Mouse (Mus musculus) C2C12 (cell line): Measurements from ENCODE around the gene Gda. TPM values are rescaled to one million over a fixed set of nuclear protein-coding genes. Genes with fewer than 3 reads are reported as not detected.

ENCODE experiments used
- H3K27me3 ChIP-seq: one replicate; pipeline ENCODE4 v1.6.1; 2011; ENCODE audit not compliant: control insufficient read depth, insufficient read depth, insufficient read length
- H3K36me3 ChIP-seq: one replicate; pipeline ENCODE4 v1.6.1; 2011; ENCODE audit not compliant: control insufficient read depth, insufficient read depth
- H3K4me3 ChIP-seq: one replicate; pipeline ENCODE4 v1.5.1; 2011; ENCODE audit warnings: mild to moderate bottlenecking, control low read depth; ENCODE audit not compliant: poor library complexity, insufficient read depth, severe bottlenecking
- H3K79me2 ChIP-seq: one replicate; pipeline ENCODE4 v1.6.1; 2011; ENCODE audit not compliant: control insufficient read depth, insufficient read depth
- H3K79me3 ChIP-seq: one replicate; pipeline ENCODE4 v1.6.1; 2011; ENCODE audit warnings: low read depth, control low read depth
- H3ac ChIP-seq: one replicate; pipeline ENCODE3; 2011; ENCODE audit warnings: low read depth; ENCODE audit not compliant: control insufficient read depth, insufficient read length
- CEBPB ChIP-seq: IDR thresholded peaks from one replicate; pipeline ENCODE4 v1.6.1; 2011; ENCODE audit warnings: low read depth, mild to moderate bottlenecking, control low read depth, moderate library complexity
- CTCF ChIP-seq: IDR thresholded peaks from one replicate; pipeline ENCODE4 v1.5.1; 2011; ENCODE audit not compliant: control insufficient read depth, insufficient read depth, insufficient read length
- FOSL1 ChIP-seq: IDR thresholded peaks from one replicate; pipeline ENCODE4 v1.8.0; 2011; ENCODE audit warnings: mild to moderate bottlenecking, low read length; ENCODE audit not compliant: poor library complexity, insufficient read depth, severe bottlenecking
- MAX ChIP-seq: IDR thresholded peaks from one replicate; pipeline ENCODE4 v1.6.1; 2011; ENCODE audit warnings: mild to moderate bottlenecking, control low read depth
- MYOD1 ChIP-seq: IDR thresholded peaks from one replicate; pipeline ENCODE4 v1.6.1; 2011; ENCODE audit warnings: low read depth; ENCODE audit not compliant: control insufficient read depth, insufficient read length
- MYOG ChIP-seq: IDR thresholded peaks from one replicate; pipeline ENCODE4 v1.6.1; 2011; ENCODE audit not compliant: control insufficient read depth, insufficient read length; ENCODE audit errors: extremely low read depth
- USF1 ChIP-seq: IDR thresholded peaks from one replicate; pipeline ENCODE4 v1.6.1; 2011; ENCODE audit warnings: low read depth, mild to moderate bottlenecking, control low read depth, moderate library complexity
- polyA plus RNA-seq: library from polyadenylated mRNA; unstranded; fragments of >200 nt; fragmentation: generic; extraction: Trizol; gene quantifications from one replicate; pipeline ENCODE4 v1.2.1, GENCODE M21; 2012; ENCODE audit warnings: missing spikeins

The Gda gene
- polyA plus RNA-seq, 1 experiment: 0.14 TPM

- Histone ChIP-seq H3K4me3 (no peak overlapping the region), H3K79me2 (no peaks in the 10 kb centered on the region), H3K79me3 (no peaks in the 10 kb centered on the region), H3ac (no peak overlapping the region), H3K36me3 (no peaks in the 10 kb centered on the region), H3K27me3 (no peaks in the 10 kb centered on the region)
- TF ChIP-seq MYOD1 (no peak), USF1 (no peak), MAX (no peak), MYOG (no peak), CEBPB (no peak), FOSL1 (no peak), CTCF (no peak)
Measured at GRCm38 (mm10) chr19:21390904-21391303, 82.3 kb downstream of the Gda start.

- no peaks in the 10 kb centered on the region for H3K27me3 ChIP-seq
- no peak overlapping the region for H3ac ChIP-seq
- H3K4me3 ChIP-seq: no peak overlapping the region
- H3K36me3 ChIP-seq: no peaks in the 10 kb centered on the region
- no peaks in the 10 kb centered on the region for H3K79me3 ChIP-seq
- H3K79me2 ChIP-seq: no peaks in the 10 kb centered on the region
- TF ChIP-seq CEBPB (no peak), MYOG (no peak), CTCF (no peak), MYOD1 (no peak)
Measured at GRCm38 (mm10) chr19:21386842-21387241, 86.4 kb downstream of the Gda start.

GRCm38 (mm10) chr19:21384231-21384630, 89.0 kb downstream of the Gda start:
- Histone ChIP-seq H3K79me2 (no peaks in the 10 kb centered on the region), H3K79me3 (no peaks in the 10 kb centered on the region), H3K4me3 (no peak overlapping the region), H3K36me3 (no peaks in the 10 kb centered on the region), H3K27me3 (no peaks in the 10 kb centered on the region), H3ac (no peak overlapping the region)
- TF ChIP-seq CEBPB (no peak), FOSL1 (no peak)

- Histone ChIP-seq H3ac (no peak overlapping the region), H3K4me3 (no peak overlapping the region), H3K36me3 (no peaks in the 10 kb centered on the region), H3K79me2 (no peaks in the 10 kb centered on the region), H3K27me3 (no peaks in the 10 kb centered on the region), H3K79me3 (no peaks in the 10 kb centered on the region)
- TF ChIP-seq CTCF: no peak
- no peak for TF ChIP-seq USF1
- no peak for TF ChIP-seq MAX
- TF ChIP-seq CEBPB: no peak
- TF ChIP-seq MYOG: no peak
- no peak for TF ChIP-seq FOSL1
- TF ChIP-seq MYOD1: no peak
Measured at GRCm38 (mm10) chr19:21383491-21384226, 89.6 kb downstream of the Gda start.

- Histone ChIP-seq H3K36me3 (no peaks in the 10 kb centered on the region), H3K27me3 (no peaks in the 10 kb centered on the region), H3ac (no peak overlapping the region), H3K79me3 (no peaks in the 10 kb centered on the region), H3K79me2 (no peaks in the 10 kb centered on the region), H3K4me3 (no peak overlapping the region)
- no peak for TF ChIP-seq MYOD1
- no peak for TF ChIP-seq USF1
- no peak for TF ChIP-seq CEBPB
- TF ChIP-seq MAX: no peak
- TF ChIP-seq MYOG: no peak
- TF ChIP-seq CTCF: no peak
- no peak for TF ChIP-seq FOSL1
Measured at GRCm38 (mm10) chr19:21381696-21382095, 91.5 kb downstream of the Gda start.

- H3K79me3 ChIP-seq: no peaks in the 10 kb centered on the region
- no peaks in the 10 kb centered on the region for H3K27me3 ChIP-seq
- H3ac ChIP-seq: no peak overlapping the region
- no peak for TF ChIP-seq CEBPB
- TF ChIP-seq MAX: no peak
- no peak for TF ChIP-seq MYOD1
- TF ChIP-seq MYOG: no peak
- TF ChIP-seq FOSL1: no peak
- TF ChIP-seq USF1: no peak
- TF ChIP-seq CTCF: no peak
- H3K36me3 ChIP-seq: no peaks in the 10 kb centered on the region
- no peak overlapping the region for H3K4me3 ChIP-seq
- H3K79me2 ChIP-seq: no peaks in the 10 kb centered on the region
Measured at GRCm38 (mm10) chr19:21379195-21379594, 94.0 kb downstream of the Gda start.
